Mouse (Mus musculus) hindbrain, embryonic 11.5 days (tissue): ENCODE data around the gene Uqcr10. TPM values are rescaled to one million over a fixed set of nuclear protein-coding genes. Genes with fewer than 3 reads are reported as not detected.

ENCODE experiments used
- ATAC-seq: fragments of 200-750 bp; cut with Nextera tagmentation; 2 replicates; pipeline ENCODE4 v1.8.0; 2017; ENCODE audit warnings: mild to moderate bottlenecking, moderate TSS enrichment, moderate library complexity; ENCODE audit not compliant: low FRiP score
- DNase-seq: peaks from one replicate; pipeline ENCODE4 v3.0.0-alpha.2; 2015; ENCODE audit warnings: low spot score
- H3K27ac ChIP-seq: fragments of 300-500 bp; sonication (generic); 2 replicates; pipeline ENCODE4 v1.5.1; 2014; ENCODE audit warnings: mild to moderate bottlenecking, low read depth, low read length
- H3K27me3 ChIP-seq: fragments of 300-500 bp; sonication (generic); 2 replicates; pipeline ENCODE4 v1.6.1; 2014; ENCODE audit warnings: mild to moderate bottlenecking, low read length, moderate library complexity, mixed read lengths; ENCODE audit not compliant: control insufficient read depth, insufficient read depth
- H3K36me3 ChIP-seq: fragments of 300-500 bp; sonication (generic); 2 replicates; pipeline ENCODE4 v1.6.1; 2014; ENCODE audit warnings: mild to moderate bottlenecking, low read length, moderate library complexity, mixed read lengths; ENCODE audit not compliant: control insufficient read depth, insufficient read depth
- H3K4me1 ChIP-seq: fragments of 300-500 bp; sonication (generic); replicated peaks from 2 replicates; pipeline ENCODE4 v1.6.1; 2014; ENCODE audit warnings: low read length, mixed read lengths; ENCODE audit not compliant: control insufficient read depth, insufficient read depth
- H3K4me2 ChIP-seq: fragments of 300-500 bp; sonication (generic); replicated peaks from 2 replicates; pipeline ENCODE4 v1.6.1; 2014; ENCODE audit warnings: mild to moderate bottlenecking, low read depth, low read length
- H3K4me3 ChIP-seq: fragments of 300-500 bp; sonication (generic); 2 replicates; pipeline ENCODE4 v1.5.1; 2014; ENCODE audit warnings: low read depth, low read length
- H3K9ac ChIP-seq: fragments of 300-500 bp; sonication (generic); 2 replicates; pipeline ENCODE4 v1.6.1; 2014; ENCODE audit warnings: low read depth, low read length
- H3K9me3 ChIP-seq: fragments of 300-500 bp; sonication (generic); 2 replicates; pipeline ENCODE4 v1.6.1; 2016; ENCODE audit warnings: low read length; ENCODE audit not compliant: control insufficient read depth
- WGBS: fragments of 180-500 bp; shearing (Covaris S2); extraction: QIAGEN DNeasy Blood & Tissue Kit; methylation state at CpG from one replicate; pipeline ENCODE4 v1.1.7; 2014; 5-methylcytosine and 5-hydroxymethylcytosine counted together
- polyA plus RNA-seq: library from polyadenylated mRNA; unstranded; fragments of >200 nt; fragmentation: Nextera tagmentation; extraction: Ambion mirVana; gene quantifications from 2 replicates; pipeline ENCODE4 v1.2.1, GENCODE M21; 2014

Gene Uqcr10
- polyA plus RNA-seq, 1 experiment from 2014 or later, result 533 TPM

DNA sequence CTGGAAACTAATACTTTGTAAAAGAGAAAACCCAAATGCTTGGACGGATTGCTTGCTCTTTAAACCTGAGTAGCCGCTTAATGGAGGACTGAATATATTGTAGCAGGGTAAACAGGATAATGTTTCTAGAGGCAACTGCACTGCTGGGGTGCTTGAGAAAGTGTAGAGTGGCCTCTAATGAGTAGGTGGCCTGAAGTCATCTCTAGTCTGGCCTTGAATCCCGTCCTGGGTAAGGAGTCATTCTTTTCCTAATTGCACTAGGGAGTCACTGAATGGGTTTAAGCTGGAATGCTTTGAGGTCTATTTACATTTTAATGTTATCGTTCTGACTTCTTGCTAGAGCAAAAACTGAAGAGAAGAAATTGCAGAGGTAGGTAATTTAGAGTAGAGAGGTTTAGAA is 1.0 kb upstream of the Uqcr10 start:
- Histone ChIP-seq H3K27ac (no peak overlapping the region), H3K9ac (peak overlapping the region; percentile 54), H3K36me3 (0 out of 2 replicates have a peak, but pooled peaks cover 2% of the 10 kb centered on the region), H3K4me2 (peak overlapping the region; percentile 81), H3K9me3 (no peaks in the 10 kb centered on the region), H3K27me3 (no peaks in the 10 kb centered on the region), H3K4me3 (peak overlapping the region; percentile 77), H3K4me1 (0 out of 2 replicates have a peak, but pooled peaks cover 4% of the 10 kb centered on the region)
- WGBS, result 5% methylated on average over 4 of the region's 4 CpGs
- DNase-seq (no peak), ATAC-seq (no peak)

DNA sequence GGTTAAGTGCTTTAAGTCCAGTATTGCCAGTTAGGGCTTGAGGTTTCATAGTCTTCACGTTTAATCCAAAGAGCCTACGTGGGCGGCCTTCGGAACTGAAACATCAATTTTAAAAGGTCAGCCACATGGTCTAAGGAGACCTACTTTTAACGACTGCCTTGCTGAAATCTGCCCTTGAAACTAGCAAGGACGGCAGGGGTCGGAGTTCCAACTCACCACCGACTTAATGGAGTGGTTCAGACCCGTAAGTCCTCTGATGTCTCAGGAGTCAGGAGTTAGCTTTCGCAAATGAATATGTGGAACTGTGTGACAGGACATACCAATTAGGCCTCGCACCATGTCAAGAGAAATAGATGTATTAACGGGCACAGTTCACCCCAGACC is 462 bp downstream of the Uqcr10 start:
- Histone ChIP-seq H3K4me1 (0 out of 2 replicates have a peak, but pooled peaks cover 4% of the 10 kb centered on the region), H3K36me3 (0 out of 2 replicates have a peak, but pooled peaks cover 2% of the 10 kb centered on the region), H3K27ac (no peak overlapping the region), H3K9ac (peak overlapping the region; percentile 82), H3K4me2 (peak overlapping the region; percentile 81), H3K9me3 (no peaks in the 10 kb centered on the region), H3K4me3 (peak overlapping the region; percentile 77), H3K27me3 (no peaks in the 10 kb centered on the region)
- ATAC-seq (no peak), DNase-seq (no peak)
- WGBS, result 7% methylated on average over 12 of the region's 12 CpGs

DNA sequence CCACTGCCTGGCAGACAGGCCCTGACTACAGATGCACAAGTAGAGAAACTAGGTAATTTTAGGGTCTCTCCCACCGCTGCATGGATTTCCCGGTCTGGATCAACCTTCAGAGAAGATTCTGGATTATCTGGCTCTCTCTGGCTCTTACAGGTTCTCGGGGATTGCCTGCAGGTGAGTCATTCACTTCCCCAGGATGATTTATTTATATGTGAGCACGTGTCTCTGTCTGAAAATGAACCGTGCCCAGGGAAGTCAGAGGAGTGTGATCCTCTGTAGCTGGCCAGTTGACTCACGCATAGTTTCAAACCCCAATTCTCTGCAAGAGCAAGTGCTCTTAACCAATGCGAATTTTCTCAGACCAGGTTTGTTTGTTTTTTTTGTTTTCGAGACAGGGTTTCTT is 3.4 kb downstream of the Uqcr10 start:
- H3K4me2 ChIP-seq, result no peak overlapping the region
- no peak overlapping the region for H3K27ac ChIP-seq
- H3K9me3 ChIP-seq, result no peaks in the 10 kb centered on the region
- ATAC-seq, result no peak
- H3K36me3 ChIP-seq, result 0 out of 2 replicates have a peak, but pooled peaks cover 2% of the 10 kb centered on the region
- WGBS, result 91% methylated on average over 8 of the region's 8 CpGs
- H3K9ac ChIP-seq, result no peak overlapping the region
- 0 out of 2 replicates have a peak, but pooled peaks cover 4% of the 10 kb centered on the region for H3K4me1 ChIP-seq
- H3K4me3 ChIP-seq, result no peak overlapping the region
- no peaks in the 10 kb centered on the region for H3K27me3 ChIP-seq
- DNase-seq, result no peak

DNA sequence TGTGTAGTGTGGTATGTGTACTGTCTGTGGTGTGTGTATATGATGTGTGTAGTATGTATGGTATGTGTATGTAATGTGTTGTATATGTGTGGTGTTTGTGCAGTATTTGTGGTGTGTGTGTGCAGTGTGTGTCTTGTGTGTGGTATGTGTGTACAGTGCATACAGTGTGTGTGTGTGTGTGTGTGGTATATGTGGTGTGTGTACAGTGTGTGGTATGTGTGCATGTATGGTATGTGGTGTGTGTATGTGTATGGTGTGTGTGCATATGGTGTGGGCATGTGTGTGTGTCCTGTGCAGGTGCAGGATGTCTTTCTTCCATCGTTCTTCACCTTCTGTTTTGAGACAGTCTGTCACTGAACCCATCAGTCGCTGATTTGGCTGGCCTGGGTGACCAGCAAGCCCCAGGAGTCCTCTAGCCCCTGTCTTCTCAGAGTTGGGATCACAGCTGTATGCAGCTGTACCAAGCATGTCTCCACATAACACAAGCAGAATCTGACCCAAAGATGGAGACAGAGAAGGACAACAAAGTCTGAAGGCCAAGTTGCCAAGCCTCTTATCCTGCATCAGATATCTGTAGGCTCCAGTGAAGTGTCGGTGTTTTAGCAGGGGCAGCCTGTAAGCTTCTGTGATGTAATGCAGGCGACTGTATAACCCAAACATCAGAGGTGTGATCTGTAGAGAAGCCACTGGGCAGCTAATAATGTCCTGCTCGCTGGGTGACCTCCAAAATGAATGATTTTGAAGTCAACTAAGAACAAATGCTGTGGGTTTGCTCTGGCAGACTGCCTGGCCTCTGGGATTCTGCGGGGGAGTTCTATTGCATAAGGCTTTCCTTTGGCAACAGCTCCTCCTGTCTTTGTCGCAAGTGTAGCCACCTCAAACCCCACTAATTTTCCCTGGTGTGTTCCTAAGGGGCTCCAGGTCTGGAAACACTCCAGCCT is 6.8 kb downstream of the Uqcr10 start:
- 64% methylated on average over 7 of the region's 7 CpGs for WGBS
- H3K4me3 ChIP-seq, result no peak overlapping the region
- no peak overlapping the region for H3K27ac ChIP-seq
- no peak overlapping the region for H3K9ac ChIP-seq
- DNase-seq (no peak), ATAC-seq (no peak)
- H3K36me3 ChIP-seq, result 0 out of 2 replicates have a peak, but pooled peaks cover 2% of the 10 kb centered on the region
- no peaks in the 10 kb centered on the region for H3K9me3 ChIP-seq
- no peaks in the 10 kb centered on the region for H3K27me3 ChIP-seq
- no peaks in the 10 kb centered on the region for H3K4me1 ChIP-seq
- no peak overlapping the region for H3K4me2 ChIP-seq

DNA sequence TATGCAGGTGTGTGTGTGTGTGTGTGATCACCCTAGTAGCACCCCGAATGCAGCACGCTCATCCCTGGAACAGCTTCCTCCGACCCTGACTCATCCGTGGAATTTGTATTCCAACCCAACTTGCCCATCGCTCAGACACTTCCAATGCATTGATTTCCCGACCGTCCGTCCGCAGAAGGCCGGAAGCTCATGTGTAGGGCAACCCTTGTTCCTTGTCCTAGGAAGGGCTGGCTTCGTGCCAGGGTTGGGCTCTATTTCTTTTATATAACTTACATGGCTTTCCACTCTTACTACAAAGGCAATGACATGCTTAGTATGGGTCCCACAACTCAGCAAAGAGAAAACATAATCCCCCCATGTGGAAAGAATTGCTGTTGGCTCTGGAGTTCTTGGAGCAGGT is 12.0 kb downstream of the Uqcr10 start:
- ATAC-seq (no peak), DNase-seq (no peak)
- no peak overlapping the region for H3K9ac ChIP-seq
- no peaks in the 10 kb centered on the region for H3K36me3 ChIP-seq
- no peaks in the 10 kb centered on the region for H3K9me3 ChIP-seq
- H3K27me3 ChIP-seq, result no peaks in the 10 kb centered on the region
- H3K4me2 ChIP-seq, result no peak overlapping the region
- H3K27ac ChIP-seq, result no peak overlapping the region
- 92% methylated on average over 11 of the region's 11 CpGs for WGBS
- no peak overlapping the region for H3K4me3 ChIP-seq
- no peaks in the 10 kb centered on the region for H3K4me1 ChIP-seq

DNA sequence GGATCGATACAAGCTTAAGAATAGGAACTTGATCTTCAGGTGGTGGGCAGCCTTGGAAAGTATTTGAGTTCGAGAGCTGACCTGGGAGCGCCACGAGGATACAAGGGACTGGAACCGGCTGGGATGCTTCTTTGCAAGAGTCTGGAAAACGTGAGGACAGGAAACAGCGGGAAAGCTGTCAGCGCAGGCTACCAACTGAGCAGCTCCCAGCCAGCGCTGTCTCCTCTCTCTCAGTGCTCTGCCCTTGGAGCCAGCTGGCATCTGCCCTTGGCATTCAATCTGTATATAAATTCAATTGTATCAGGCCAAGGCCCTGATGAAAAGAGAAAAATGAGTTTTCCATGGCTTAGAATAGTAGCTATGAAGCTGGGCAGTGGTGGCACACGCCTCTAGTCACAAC is 12.9 kb downstream of the Uqcr10 start:
- H3K27ac ChIP-seq, result no peak overlapping the region
- H3K4me1 ChIP-seq, result no peaks in the 10 kb centered on the region
- no peak overlapping the region for H3K4me3 ChIP-seq
- H3K27me3 ChIP-seq, result no peaks in the 10 kb centered on the region
- H3K4me2 ChIP-seq, result no peak overlapping the region
- WGBS, result 60% methylated on average over 10 of the region's 10 CpGs
- ATAC-seq (no peak), DNase-seq (no peak)
- H3K36me3 ChIP-seq, result no peaks in the 10 kb centered on the region
- H3K9me3 ChIP-seq, result no peaks in the 10 kb centered on the region
- no peak overlapping the region for H3K9ac ChIP-seq

DNA sequence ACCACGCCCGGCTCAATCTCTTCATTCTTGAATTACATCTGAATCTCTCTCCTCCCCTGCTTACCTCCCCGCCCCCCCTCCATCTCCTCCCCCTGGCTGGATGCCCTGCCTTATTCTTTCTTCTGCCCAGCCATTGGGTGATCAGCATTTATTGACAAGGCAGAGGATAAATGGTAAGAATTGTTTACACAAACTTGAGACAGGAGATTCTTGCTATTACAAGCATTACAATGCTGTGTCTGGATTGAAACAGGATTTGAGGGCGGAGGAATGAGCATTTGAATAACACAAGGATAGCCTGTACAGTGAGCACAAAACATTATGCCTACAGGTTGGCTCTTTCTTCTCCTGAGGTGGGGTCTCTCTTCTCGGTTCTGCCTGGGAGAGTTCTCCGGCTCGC is 13.8 kb downstream of the Uqcr10 start:
- Histone ChIP-seq H3K9ac (no peak overlapping the region), H3K4me2 (no peak overlapping the region), H3K36me3 (no peaks in the 10 kb centered on the region), H3K4me1 (no peaks in the 10 kb centered on the region), H3K27ac (no peak overlapping the region), H3K27me3 (no peaks in the 10 kb centered on the region), H3K4me3 (no peak overlapping the region), H3K9me3 (no peaks in the 10 kb centered on the region)
- WGBS, result 85% methylated on average over 7 of the region's 7 CpGs
- ATAC-seq, result no peak
- no peak for DNase-seq

DNA sequence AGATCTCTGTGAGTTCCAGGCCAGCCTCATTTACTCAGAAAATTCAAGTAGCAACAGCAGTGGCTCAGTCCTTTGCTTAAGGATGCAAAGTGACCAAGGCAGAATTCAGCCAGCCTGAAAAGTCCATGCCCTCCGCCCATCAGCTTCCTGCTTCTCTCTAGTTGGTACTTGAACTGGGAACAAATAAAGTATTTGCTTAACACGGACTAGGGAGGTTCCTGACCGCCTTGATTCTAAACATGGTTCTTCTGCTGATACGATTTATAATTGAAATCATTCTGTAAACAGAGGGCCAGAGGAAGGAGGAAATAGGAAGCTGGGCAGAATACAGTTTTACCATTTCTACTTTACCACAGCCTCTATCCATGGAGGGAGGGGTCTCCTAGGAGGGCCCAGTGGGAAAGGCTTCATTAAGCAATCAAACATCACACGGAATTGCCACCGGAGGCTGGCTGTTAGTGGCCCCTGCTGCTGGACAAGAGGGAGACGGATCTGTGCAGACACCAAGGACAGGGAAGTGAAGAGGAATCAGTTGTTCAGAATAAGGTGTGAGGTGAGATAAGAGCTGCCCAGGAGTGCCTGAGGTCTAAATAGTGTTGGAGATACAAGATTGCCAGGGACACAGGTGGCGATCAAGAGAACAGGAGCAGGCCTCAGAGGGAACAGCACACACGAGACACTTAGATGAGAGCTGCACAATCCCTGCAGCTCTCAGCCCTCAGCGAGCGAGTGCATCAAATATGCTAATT is 15.3 kb downstream of the Uqcr10 start:
- H3K27me3 ChIP-seq, result no peaks in the 10 kb centered on the region
- no peaks in the 10 kb centered on the region for H3K9me3 ChIP-seq
- no peaks in the 10 kb centered on the region for H3K36me3 ChIP-seq
- no peak for ATAC-seq
- no peak overlapping the region for H3K9ac ChIP-seq
- H3K4me3 ChIP-seq, result no peak overlapping the region
- 73% methylated on average over 11 of the region's 11 CpGs for WGBS
- H3K4me1 ChIP-seq, result no peaks in the 10 kb centered on the region
- no peak overlapping the region for H3K4me2 ChIP-seq
- no peak for DNase-seq
- H3K27ac ChIP-seq, result no peak overlapping the region
